Mouse (Mus musculus): ENCODE results near the gene Rassf8. TPM values are rescaled to one million over a fixed set of nuclear protein-coding genes. Genes with fewer than 3 reads are reported as not detected.

The Rassf8 gene
- polyA plus RNA-seq, 1 experiment, result 13.5 TPM

- H3K4me1 ChIP-seq (ENCODE audit: control insufficient read depth, insufficient read depth, insufficient read length, low read length), result 0 out of 2 replicates have a peak, but pooled peaks cover 4% of the 10 kb centered on the region
- no peak overlapping the region for H3K27ac ChIP-seq (replicated peaks; ENCODE audit: low read depth, low read length)
- H3K4me3 ChIP-seq (ENCODE audit: insufficient read depth, low read depth, low read length), result no peak overlapping the region
Observed at GRCm38 (mm10) chr6:145733911-145734310, 12.6 kb upstream of the Rassf8 start.

- no peak overlapping the region for H3K27ac ChIP-seq (replicated peaks; ENCODE audit: low read depth, low read length)
- H3K4me1 ChIP-seq (ENCODE audit: control insufficient read depth, insufficient read depth, insufficient read length, low read length), result 0 out of 2 replicates have a peak, but pooled peaks cover 4% of the 10 kb centered on the region
- no peak overlapping the region for H3K4me3 ChIP-seq (ENCODE audit: insufficient read depth, low read depth, low read length)
Observed at GRCm38 (mm10) chr6:145736099-145736498, 10.4 kb upstream of the Rassf8 start.

GRCm38 (mm10) chr6:145739231-145739630 is 7.3 kb upstream of the Rassf8 start:
- Histone ChIP-seq H3K4me3 (ENCODE audit: insufficient read depth, low read depth, low read length) (no peak overlapping the region), H3K27ac (replicated peaks; ENCODE audit: low read depth, low read length) (no peak overlapping the region), H3K4me1 (ENCODE audit: control insufficient read depth, insufficient read depth, insufficient read length, low read length) (0 out of 2 replicates have a peak, but pooled peaks cover 4% of the 10 kb centered on the region)

- Histone ChIP-seq H3K4me1 (ENCODE audit: control insufficient read depth, insufficient read depth, insufficient read length, low read length) (0 out of 2 replicates have a peak, but pooled peaks cover 4% of the 10 kb centered on the region), H3K4me3 (ENCODE audit: insufficient read depth, low read depth, low read length) (no peak overlapping the region), H3K27ac (replicated peaks; ENCODE audit: low read depth, low read length) (no peak overlapping the region)
Observed at GRCm38 (mm10) chr6:145740011-145740410, 6.5 kb upstream of the Rassf8 start.

- H3K27ac ChIP-seq (replicated peaks; ENCODE audit: low read depth, low read length), result no peak overlapping the region
- peaks cover 8% of the 10 kb centered on the region; the same call in 1 of the 2 replicates for H3K4me1 ChIP-seq (ENCODE audit: control insufficient read depth, insufficient read depth, insufficient read length, low read length)
- H3K4me3 ChIP-seq (ENCODE audit: insufficient read depth, low read depth, low read length), result no peak overlapping the region
Observed at GRCm38 (mm10) chr6:145745291-145745690, 1.3 kb upstream of the Rassf8 start.

GRCm38 (mm10) chr6:145746921-145747670 is 548 bp downstream of the Rassf8 start:
- H3K27ac ChIP-seq (replicated peaks; ENCODE audit: low read depth, low read length), result peak overlapping the region; percentile 70

GRCm38 (mm10) chr6:145747671-145748640 is 1.4 kb downstream of the Rassf8 start:
- Histone ChIP-seq H3K4me3 (ENCODE audit: insufficient read depth, low read depth, low read length) (peak overlapping the region; percentile 100), H3K27ac (replicated peaks; ENCODE audit: low read depth, low read length) (peak overlapping the region; percentile 70; the same call in 1 of the 2 replicates), H3K4me1 (ENCODE audit: control insufficient read depth, insufficient read depth, insufficient read length, low read length) (peaks cover 11% of the 10 kb centered on the region)

More at GRCm38 (mm10) chr6:145746921-145747670, 548 bp downstream of the Rassf8 start:
- H3K4me3 ChIP-seq (ENCODE audit: insufficient read depth, low read depth, low read length), result peak overlapping the region; percentile 100
- H3K4me1 ChIP-seq (ENCODE audit: control insufficient read depth, insufficient read depth, insufficient read length, low read length), result peaks cover 11% of the 10 kb centered on the region

GRCm38 (mm10) chr6:145750394-145750793 is 3.8 kb downstream of the Rassf8 start:
- H3K4me3 ChIP-seq (ENCODE audit: insufficient read depth, low read depth, low read length), result no peak overlapping the region
- no peak overlapping the region for H3K27ac ChIP-seq (replicated peaks; ENCODE audit: low read depth, low read length)
- peaks cover 11% of the 10 kb centered on the region for H3K4me1 ChIP-seq (ENCODE audit: control insufficient read depth, insufficient read depth, insufficient read length, low read length)

GRCm38 (mm10) chr6:145753296-145753695 is 6.7 kb downstream of the Rassf8 start:
- Histone ChIP-seq H3K27ac (replicated peaks; ENCODE audit: low read depth, low read length) (no peak overlapping the region), H3K4me3 (ENCODE audit: insufficient read depth, low read depth, low read length) (no peak overlapping the region), H3K4me1 (ENCODE audit: control insufficient read depth, insufficient read depth, insufficient read length, low read length) (peaks cover 11% of the 10 kb centered on the region)

- Histone ChIP-seq H3K27ac (replicated peaks; ENCODE audit: low read depth, low read length) (no peak overlapping the region), H3K4me1 (ENCODE audit: control insufficient read depth, insufficient read depth, insufficient read length, low read length) (peaks cover 8% of the 10 kb centered on the region; the same call in 1 of the 2 replicates)
Observed at GRCm38 (mm10) chr6:145754416-145754815, 7.9 kb downstream of the Rassf8 start.

GRCm38 (mm10) chr6:145755942-145756639 is 9.5 kb downstream of the Rassf8 start:
- H3K4me3 ChIP-seq (ENCODE audit: insufficient read depth, low read depth, low read length), result no peak overlapping the region
- H3K4me1 ChIP-seq (ENCODE audit: control insufficient read depth, insufficient read depth, insufficient read length, low read length), result peaks cover 9% of the 10 kb centered on the region; the same call in 1 of the 2 replicates
- H3K27ac ChIP-seq (replicated peaks; ENCODE audit: low read depth, low read length), result no peak overlapping the region

More at GRCm38 (mm10) chr6:145754416-145754815, 7.9 kb downstream of the Rassf8 start:
- no peak overlapping the region for H3K4me3 ChIP-seq (ENCODE audit: insufficient read depth, low read depth, low read length)

- Histone ChIP-seq H3K4me1 (ENCODE audit: control insufficient read depth, insufficient read depth, insufficient read length, low read length) (peaks cover 13% of the 10 kb centered on the region), H3K4me3 (ENCODE audit: insufficient read depth, low read depth, low read length) (no peak overlapping the region), H3K27ac (replicated peaks; ENCODE audit: low read depth, low read length) (no peak overlapping the region)
Observed at GRCm38 (mm10) chr6:145756640-145757005, 10.1 kb downstream of the Rassf8 start.

- Histone ChIP-seq H3K27ac (replicated peaks; ENCODE audit: low read depth, low read length) (no peak overlapping the region), H3K4me1 (ENCODE audit: control insufficient read depth, insufficient read depth, insufficient read length, low read length) (peaks cover 14% of the 10 kb centered on the region), H3K4me3 (ENCODE audit: insufficient read depth, low read depth, low read length) (no peak overlapping the region)
Observed at GRCm38 (mm10) chr6:145757346-145757745, 10.8 kb downstream of the Rassf8 start.

- H3K4me1 ChIP-seq (ENCODE audit: control insufficient read depth, insufficient read depth, insufficient read length, low read length), result peaks cover 16% of the 10 kb centered on the region
- H3K27ac ChIP-seq (replicated peaks; ENCODE audit: low read depth, low read length), result no peak overlapping the region
- no peak overlapping the region for H3K4me3 ChIP-seq (ENCODE audit: insufficient read depth, low read depth, low read length)
Observed at GRCm38 (mm10) chr6:145758685-145759084, 12.1 kb downstream of the Rassf8 start.

All from brown adipose tissue, adult 24 weeks (tissue).